Mouse (Mus musculus): ENCODE results near the gene Ccdc97.

Ccdc97 gene

DNA sequence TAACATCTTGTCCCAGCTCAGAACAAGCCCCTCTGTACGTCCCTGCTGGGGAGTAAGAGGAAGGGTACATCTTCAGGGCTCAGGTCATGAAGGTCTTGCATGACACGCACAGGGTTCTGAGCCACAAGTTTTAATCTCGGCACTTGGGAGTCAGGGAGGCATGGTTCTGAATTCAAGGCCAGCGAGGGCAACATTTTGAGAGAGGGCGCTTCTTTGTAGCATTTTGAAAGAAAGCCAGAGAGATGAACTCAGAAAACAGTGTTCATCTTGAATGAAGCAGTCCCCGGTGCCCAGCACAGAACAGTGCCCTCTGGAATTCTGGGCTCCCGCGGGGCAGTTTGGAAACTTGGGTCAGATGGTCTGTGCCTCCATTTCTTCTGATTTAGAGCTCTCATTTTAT lies 52.5 kb downstream of the Ccdc97 start:
- DNase-seq (ENCODE audit: low read depth, low spot score), result no peak
